Mouse (Mus musculus) inflammation-experienced regulatory T-cells, adult 6 months (primary cell): ENCODE results near the gene Kctd15. TPM values are rescaled to one million over a fixed set of nuclear protein-coding genes. Genes with fewer than 3 reads are reported as not detected.

ENCODE experiments used
- ATAC-seq: one replicate; pipeline ENCODE4 v1.8.0; 2017
- polyA plus RNA-seq, 3 experiments: library from polyadenylated mRNA; unstranded; fragments of 100-300 nt; shearing (Covaris generic); gene quantifications; one replicate each; pipeline ENCODE4 v1.2.1; 2017

Kctd15 gene
- polyA plus RNA-seq, 3 experiments from 2014 or later: not detected

GRCm38 (mm10) chr7:34662227-34662626 lies 5.7 kb upstream of the Kctd15 start:
- no peak for ATAC-seq

DNA sequence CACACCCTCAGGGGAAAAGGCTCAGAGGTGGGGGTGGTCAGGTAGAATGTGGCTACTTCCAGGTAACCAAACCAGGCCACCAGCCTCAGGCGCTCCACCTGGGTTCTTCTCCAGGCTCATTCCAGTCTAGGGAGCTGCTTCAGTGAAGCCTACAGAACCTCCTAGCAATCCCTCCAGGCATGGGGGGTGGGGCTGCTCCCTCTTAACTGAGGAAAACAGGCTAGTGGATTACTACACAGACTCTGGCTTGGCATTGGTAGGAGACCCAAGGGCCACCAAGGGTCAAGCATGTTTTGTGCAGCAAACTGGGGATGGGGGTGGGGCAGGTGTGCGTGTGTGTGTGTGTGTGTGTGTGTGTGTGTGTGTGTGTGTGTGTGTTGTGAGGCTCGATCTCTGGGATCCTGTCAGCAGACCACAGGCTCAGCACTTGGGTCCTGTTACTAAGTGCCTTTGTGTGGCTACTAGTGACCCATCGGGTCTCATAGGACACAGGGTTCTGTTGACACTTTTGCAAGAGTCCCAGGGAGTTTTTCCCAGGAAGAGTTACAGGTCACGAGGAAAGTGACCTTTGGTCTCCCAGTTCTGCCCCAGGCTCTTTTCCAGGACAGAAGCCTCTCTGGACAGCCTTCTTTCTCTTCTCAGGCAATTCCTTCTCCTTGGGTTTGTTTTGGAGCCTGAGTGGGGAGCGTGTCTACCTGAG lies 3.0 kb upstream of the Kctd15 start:
- no peak for ATAC-seq

DNA sequence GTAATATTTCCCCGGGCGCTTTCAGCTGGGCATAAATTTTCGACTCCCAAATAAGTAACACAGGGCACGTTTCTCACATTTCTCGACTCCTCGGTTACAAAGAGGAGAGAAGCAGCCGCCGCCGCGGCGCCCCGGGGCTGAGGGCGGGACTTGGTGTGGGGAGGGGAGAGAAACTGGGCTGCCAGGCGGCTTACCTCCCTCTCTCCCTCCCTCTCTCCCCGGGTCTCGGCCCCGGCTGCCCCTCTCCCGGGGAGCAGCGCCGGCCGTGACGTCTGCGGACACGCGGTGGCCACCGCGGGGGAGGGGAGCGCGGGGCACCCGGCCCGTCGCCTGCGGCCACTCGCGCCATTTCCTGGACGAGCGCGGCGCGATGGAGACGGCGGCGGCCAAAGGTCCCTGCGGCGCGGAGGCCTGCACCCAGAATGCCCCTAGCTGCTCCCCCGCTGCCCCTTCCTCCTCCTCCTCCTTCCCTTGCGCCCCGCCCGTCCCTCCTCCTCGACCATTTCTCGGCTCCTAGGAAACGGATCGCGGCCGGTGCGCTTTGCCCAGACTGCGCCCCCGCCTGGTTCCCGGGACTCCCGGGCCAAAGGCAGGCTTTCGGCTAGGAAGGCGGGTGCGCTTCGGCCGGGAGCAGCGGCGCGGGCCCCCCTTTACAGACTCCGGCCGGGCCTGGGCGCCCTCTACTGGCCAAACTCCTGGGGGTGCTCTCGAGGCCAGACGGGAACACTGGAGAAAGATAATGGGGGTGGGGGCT lies 1.3 kb downstream of the Kctd15 start:
- ATAC-seq: no peak

- ATAC-seq: no peak
These were observed 2.0 kb downstream of the Kctd15 start for GRCm38 (mm10) chr7:34654441-34655085.

DNA sequence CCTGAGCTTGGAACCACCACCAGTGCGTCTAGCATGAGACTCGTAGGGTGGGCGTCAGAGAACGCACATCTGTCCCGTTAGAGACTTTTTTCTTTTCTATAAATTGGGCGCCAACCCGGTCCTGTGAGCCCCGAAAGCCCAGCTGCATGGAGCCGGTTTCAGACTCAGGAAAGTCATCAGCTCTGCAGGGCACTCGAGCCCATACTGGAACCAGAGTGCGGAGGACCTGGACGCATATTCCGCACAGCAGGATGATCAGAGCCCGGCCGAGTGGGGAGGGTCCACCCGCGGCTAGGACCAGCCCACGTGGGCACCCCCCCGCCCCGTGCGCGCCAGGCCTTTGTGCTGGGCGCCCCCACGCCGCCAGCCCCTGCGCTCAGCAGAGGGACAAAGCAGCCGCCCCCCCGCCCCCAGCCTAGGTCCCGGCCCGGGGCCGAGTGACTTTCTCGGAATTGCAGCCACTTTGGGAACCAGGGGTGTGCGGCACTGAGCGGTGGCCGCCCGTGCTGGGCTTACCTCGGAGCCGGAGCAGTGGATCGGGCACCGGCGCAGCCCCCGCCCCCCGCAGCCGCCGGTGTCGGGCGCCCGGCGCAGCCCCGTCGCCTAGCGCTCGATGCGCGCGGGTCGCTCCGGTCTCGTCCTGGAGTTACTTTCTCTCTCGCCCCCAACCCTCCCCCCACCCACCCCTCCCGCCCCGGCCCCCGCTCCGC lies 2.6 kb downstream of the Kctd15 start:
- ATAC-seq: no peak

DNA sequence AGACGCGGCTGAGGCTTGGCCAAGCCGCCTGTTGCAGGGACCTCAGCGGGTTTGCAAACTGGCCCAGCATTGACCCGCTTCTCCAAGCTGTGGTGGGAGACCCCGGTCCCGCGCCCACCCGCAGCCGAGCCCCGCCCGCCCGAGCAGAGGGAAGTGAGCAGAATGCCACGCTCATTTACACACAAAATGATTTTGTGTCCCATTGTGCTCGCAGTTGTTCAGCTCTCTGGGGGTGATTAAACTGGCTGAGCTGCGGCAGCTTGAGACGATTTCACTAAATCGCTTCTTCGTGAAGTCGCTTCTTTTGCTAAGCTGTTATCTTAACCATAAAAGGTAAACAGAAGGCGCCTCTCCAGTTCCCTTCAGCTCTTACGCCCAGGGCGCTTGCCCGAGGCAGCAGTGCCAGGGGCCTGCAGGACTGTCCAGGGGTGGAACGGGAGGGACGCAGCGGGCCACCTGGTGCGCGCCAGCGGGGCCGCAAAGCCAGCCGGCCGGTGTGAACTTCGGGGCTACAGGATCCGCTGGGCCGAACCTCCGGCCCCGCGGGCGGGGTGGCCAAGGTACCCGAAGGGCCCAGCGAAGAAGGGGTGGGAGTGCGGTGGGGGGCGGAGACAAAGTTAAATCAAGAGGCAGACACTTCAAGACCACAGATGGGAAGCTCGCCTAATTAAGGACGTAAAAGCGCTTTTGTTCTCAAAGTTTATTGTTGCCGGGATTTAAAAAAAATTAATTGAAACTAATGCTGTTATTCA lies 3.6 kb downstream of the Kctd15 start:
- ATAC-seq: no peak

DNA sequence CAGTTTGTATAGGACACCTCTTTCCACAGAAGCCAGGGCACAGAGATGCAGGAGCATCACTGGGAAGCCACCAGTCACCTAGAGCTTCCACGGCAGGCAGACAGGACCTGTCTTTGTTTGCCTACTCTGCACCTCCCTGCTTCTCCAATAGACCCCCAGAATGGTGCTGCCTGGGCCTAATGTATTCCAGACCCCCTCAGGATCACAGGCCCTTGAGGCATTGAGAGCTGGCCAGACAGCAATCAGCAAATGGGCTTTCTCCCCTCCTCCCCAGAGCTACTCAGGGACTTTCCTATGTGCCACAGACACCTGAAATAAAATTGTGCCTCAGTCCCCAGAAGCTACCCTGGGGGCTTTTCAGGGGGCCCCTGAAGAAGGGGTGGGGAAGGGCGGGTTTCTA lies 5.2 kb downstream of the Kctd15 start:
- ATAC-seq: no peak

DNA sequence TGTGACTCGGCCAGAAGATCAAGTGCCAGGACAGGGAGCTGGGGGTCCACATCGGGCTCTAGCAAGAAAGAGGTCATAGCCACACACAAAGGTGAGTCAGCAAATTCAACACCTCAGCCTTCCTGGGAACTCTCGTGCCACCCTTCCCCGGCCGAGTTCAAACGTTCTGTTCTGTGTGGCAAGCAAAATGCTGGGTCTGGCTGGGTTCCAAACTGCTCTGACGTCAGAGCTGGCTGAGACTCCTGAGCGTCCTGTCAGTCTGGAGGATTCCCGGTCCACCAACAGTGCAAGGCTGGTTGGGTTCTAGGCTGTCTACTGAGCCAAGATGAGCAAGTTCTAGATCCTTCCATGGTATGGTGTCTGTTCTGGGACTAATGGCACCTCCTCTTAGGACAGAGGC lies 9.5 kb downstream of the Kctd15 start:
- ATAC-seq: no peak

DNA sequence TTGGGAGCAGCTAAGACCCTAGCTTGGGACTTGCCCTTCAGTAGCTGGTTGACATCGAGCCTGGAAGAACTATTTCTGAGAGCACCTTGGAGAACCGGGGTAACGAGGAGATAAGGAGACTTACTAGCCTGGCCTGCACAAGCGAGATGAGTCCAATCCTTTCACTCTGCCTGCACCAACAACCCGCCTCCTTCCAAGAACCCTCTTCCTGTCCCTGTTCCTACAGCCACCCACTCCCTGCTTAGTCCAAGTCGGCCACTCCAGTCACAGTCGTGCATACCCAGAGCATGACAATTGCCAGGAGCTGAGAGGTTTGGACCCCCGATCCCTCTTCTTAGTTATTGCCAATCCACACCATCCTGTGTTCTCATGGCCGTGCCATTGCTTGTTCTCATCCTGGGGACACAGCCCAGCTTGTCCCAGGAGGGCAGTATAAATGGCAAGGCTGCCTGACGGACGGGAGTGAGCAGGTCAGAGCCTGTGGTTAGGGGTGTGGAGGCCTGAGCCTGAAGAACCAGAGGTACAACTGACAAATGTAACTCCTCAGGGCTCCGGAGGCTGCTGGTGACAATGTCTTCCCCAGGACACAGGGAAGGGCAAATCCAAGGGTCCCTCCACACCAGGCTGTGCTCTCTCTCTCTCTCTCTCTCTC lies 10.3 kb downstream of the Kctd15 start:
- ATAC-seq: no peak

GRCm38 (mm10) chr7:34645623-34646022 lies 10.9 kb downstream of the Kctd15 start:
- ATAC-seq: no peak

DNA sequence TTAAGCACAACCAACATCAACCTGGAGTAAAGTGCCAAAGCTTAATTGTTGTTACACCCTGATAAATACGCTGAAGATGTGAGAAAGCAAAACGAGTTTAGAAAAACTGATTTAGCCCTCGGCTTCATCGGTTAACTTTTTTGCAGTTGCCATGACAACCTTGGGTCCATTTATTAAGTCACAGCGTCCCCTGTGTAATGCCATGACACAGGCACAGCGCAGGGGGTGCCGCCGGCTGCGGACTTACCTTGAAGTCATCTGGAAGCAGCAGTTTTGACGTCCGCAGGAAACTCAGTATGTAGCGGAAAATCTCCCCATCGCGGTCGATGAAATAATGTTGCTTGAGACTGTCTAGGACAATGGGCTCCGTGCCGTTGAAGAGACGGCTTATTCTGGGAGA lies 11.9 kb downstream of the Kctd15 start:
- ATAC-seq: no peak

DNA sequence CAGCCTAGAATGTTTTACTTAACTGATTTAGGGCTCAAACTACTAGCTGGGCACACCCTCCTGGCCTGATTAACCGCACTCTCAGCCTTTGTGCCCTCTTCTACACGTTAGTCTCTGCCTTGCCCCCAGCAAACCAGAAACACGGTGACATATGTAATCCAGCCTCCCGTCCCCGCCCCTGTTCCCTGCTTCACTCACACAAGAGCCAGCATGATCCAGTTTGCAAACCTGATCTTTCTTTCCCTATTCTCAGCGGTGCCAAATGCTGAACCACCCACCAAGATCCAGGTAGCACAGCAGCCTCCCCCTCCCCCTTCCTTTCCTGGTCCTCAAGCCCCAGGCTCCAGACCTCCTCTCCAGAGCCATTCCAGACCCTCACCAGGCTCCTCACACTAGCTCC lies 13.2 kb downstream of the Kctd15 start:
- ATAC-seq: no peak

- no peak for ATAC-seq
These were observed 14.6 kb downstream of the Kctd15 start for GRCm38 (mm10) chr7:34641968-34642367.

DNA sequence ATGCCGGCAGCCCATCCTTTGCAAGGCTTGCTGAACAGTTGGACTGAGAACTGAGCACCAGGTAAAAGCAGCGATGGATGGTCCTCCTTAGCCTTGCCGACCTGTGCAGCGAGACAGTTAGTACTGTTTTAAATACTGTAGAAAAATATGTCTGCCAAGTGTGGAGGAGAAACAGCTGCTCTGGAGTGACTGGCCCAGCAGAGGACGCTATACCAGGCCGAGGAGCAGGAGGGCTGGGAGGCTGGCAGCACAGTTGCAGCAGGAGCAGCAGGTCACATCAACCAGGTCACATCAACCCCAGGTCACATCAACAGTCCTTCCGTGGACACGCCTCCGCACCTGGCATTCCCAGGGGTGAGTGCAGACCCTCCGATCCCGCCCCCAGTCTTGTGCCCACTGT lies 16.7 kb downstream of the Kctd15 start:
- no peak for ATAC-seq

DNA sequence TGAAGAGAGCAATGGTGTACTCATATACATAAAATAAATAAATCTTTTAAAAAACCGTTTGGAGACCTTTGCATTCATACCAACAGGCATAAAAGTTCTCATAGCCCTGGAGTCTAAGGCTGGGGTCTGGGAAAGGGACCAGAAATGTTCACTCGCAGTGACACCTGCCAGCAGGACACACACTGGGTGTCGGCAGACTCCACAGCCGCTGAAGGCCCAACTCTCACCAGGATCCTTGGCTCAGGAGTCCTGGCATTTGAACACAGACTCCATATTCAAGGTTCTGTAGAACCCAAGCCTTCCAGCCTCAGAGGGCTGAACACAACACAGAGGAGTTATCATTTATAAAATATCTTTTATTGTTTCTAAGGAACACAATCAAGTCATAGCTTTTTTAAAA lies 19.9 kb downstream of the Kctd15 start:
- ATAC-seq: no peak

DNA sequence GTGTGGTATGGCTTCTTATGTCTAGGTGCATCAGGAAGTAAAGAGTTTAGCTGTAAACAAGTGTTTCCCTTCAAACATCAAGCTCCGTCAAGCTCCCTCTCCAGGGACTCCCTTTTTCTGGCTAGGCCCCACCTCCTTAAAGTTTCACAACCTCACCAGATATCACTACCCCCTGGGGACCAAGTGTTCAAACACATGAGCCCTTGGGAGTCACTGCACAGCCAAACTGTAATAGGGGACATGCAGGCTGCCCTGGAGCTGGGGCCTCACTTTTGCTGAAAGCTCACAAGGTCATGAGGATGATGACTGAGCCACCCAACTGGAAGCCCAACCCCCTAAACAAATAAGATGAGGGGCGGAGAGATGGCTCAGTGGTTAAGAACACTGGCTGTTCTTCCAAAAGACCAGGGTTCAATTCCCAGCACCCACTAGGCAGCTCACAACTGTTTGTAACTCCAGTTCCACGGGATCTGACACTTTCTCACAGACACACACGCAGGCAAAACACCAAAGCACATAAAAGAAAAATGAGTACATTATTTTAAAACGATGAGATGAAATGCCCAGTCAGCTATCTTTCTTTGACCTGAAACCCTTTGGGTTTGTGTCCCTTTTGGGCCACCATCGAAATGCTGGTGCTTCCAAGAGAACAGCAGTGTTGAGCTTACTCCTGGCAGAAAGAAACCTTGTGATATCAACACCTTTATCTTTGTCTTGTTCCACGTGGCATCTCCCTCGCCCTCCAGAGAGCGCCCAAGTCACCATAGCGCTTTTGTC lies 23.4 kb downstream of the Kctd15 start:
- ATAC-seq: no peak

DNA sequence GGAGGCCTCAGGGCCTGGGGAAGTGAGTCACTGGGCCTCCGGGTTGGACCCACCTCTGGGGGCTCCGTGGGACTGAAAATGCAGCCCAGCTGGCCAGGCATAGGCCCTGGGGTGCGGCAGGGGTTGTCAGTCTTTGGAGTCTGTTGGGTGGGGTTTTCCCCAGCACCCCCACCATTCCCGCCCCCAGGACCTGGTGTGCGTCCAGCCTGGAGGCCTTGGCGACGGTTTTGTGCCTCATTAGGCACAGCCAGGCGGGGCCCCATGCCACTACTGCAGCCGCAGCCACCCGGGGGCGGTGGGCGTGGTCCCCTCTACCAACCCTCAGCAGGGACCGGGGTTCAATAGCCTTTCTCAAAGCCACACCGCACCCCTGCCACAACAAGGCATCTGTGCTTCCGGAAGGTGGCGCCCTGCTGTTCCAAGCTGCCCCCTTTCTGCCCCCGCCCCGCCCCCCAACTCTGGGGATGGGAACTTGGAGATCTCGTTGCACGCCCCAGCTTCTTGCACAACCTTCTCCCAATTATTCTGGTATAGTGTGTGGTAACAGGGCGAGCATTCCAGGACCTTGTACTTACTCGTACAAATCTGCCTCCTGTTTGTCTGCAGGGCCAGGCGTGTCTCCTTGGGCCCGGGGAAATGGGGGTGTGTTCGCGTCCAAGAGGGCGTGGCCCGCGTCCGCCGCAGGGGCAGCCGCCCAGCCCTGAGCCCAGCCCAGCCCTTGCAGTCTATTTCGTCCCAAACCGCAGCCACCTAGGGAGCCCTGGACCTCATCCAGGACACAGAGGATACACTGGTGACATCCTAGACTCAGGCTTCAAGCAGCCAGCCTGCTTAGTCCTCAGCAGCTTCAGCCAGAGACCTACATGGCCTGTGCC lies 26.1 kb downstream of the Kctd15 start:
- peak; percentile 61 for ATAC-seq

DNA sequence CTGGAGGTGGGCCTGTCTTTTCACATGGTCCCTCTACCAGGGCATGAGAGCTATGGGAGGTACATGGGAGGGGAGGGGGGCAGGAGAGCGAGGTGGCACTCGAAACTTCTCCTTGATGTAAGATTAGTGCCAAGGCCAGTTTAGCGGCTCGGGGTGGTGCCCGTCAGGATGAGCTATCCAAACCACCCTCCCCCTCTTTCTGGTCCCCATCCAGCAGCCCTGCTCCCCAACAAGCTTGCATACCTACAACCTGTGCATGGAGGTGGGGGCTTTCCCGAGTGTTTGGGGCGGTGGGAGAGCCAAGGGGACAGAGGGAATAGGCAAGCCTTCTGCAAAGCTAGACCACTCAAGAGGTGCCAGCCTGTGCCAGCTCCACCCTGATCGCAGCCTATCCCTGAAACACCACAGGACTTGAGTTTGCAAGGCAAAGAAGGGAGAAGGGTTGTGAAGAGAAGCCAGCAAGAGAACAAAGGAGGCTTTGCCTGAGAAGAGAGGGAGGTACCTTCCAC lies 26.8 kb downstream of the Kctd15 start:
- no peak for ATAC-seq

- no peak for ATAC-seq
These were observed 36.1 kb downstream of the Kctd15 start for GRCm38 (mm10) chr7:34620411-34620810.
